Mouse (Mus musculus): ENCODE data around the gene Edem3.
"Not testable (repeated sequence)": the region's sequence is repeated elsewhere in the genome, so short reads cannot be mapped to it uniquely, and the experiment has no call there.

The Edem3 gene

GRCm38 (mm10) chr1:151749894-151750293 is 5.3 kb upstream of the Edem3 start:
- DNase-seq (ENCODE audit: low spot score) = not testable (repeated sequence)

DNA sequence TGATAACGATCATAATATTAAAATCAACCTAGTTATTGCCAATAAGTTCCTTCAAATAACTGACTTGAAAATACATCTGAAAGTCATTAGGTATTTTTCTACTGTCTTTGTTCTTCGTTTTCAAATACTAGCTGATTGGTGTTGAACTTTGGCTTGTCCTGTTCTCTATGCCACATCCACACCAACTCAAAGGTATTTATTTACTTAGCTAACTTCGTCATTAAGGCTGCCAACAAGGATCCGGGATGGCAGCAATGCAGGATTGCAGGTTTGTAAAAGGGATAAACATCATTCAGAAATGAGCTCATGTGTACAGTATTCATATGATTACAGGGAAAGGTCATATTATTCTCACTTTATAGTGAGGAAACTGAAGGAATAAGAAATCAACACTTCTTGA is 2.2 kb upstream of the Edem3 start:
- DNase-seq (ENCODE audit: low spot score) = no peak

DNA sequence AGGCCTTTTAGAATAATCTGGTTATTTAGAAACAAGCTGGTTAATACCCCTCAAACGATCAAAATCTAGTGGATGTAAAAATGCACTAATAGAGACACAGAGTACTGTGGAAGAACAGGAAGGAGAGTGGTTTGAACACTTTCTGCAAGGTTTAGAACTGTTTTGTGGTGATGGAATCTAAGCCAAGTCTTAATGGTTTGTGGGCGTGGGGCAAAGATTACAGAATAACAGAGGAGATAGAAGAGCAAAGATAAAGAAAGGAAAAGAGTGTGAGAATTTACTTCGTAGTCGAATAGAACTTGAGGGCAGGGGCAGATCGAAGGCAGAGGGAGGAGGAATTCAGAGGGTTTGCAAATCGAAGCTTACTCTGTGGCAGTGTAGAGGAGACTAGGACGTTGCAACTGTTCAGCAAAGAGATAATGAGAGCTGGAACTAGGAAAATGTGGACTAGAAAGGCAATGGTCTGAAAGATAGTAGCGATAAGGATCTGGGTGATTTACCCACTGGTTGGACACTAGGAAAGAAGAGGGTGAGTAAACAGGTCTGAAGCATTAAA is 1.7 kb upstream of the Edem3 start:
- no peak for DNase-seq (ENCODE audit: low spot score)

GRCm38 (mm10) chr1:151754028-151754489 is 1.1 kb upstream of the Edem3 start:
- DNase-seq (ENCODE audit: low spot score) = no peak

GRCm38 (mm10) chr1:151755660-151756424 is 671 bp downstream of the Edem3 start:
- peak; percentile 11 for DNase-seq (ENCODE audit: low spot score)

DNA sequence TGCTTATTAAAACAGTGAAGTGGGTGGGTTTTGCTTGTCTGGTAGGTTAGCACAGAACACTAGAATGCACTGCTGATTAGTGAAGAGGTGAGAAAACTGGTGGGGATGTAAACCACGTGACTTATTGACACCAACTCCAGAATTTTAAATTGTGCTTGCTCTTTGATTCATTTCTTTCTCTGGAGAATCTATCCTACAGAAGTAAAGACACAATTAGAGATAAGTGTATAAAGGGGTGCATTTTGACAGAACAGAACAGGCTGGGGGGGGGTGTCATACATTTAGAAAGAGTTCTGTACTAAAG is 1.2 kb downstream of the Edem3 start:
- DNase-seq (ENCODE audit: low spot score) = no peak

- DNase-seq (ENCODE audit: low spot score) = no peak
These were observed 3.1 kb downstream of the Edem3 start for GRCm38 (mm10) chr1:151758301-151758700.

DNA sequence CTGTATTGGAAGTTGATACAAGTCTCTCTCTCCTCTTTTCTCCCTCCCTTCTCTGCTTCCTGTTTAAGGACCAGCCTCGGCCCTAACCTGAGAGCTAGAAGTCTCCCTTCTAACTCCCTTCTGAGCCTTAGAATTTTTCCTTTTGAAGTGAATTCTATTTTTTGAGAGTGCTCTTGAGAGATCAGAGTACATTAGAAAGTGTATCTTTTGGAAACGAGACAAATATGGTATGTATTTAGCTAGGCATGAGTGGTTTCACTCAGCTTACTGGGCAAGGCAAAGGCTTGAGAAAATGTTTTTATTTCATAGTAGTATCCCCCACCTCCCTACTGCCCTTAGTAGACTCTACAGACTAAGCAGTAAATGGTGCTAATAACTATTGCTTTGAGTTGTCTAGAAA is 3.8 kb downstream of the Edem3 start:
- DNase-seq (ENCODE audit: low spot score) = no peak

- no peak for DNase-seq (ENCODE audit: low spot score)
These were observed 9.1 kb downstream of the Edem3 start for GRCm38 (mm10) chr1:151764236-151764635.

GRCm38 (mm10) chr1:151766166-151766565 is 11.0 kb downstream of the Edem3 start:
- DNase-seq (ENCODE audit: low spot score) = no peak

DNA sequence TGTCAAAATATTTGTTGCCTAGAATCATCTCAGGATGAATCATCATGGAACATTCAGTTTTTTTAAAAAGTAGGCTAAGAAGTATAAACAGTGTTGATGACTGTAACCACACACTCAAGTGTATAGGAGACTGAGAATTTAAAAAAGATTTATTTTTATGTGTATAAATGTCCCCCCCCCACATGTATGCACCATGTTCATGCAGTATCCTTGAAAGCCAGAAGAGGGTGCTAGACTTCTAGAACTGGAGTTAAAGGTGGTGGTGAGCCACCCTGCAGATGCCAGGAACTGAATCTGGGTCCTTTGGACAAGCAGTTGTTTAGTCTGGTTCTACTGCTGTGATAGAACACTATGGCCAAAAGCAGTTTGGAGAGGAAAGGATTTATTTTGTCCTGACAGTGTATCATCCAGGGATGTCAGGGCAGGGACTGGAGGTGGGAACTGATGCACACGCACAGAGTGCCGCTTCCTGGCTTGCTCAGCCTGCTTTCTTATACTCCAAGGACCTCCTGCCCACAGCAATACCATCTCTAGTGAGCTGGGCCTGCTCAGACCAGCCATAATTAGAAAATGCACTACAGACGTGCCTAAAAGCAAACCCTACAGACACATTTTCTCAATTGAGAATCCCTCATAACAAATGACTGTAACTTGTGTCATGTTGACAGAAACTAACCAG is 11.9 kb downstream of the Edem3 start:
- DNase-seq (ENCODE audit: low spot score) = no peak

GRCm38 (mm10) chr1:151769200-151769913 is 14.2 kb downstream of the Edem3 start:
- DNase-seq (ENCODE audit: low spot score) = no peak

- no peak for DNase-seq (ENCODE audit: low spot score)
These were observed 22.4 kb downstream of the Edem3 start for GRCm38 (mm10) chr1:151777616-151778015.

DNA sequence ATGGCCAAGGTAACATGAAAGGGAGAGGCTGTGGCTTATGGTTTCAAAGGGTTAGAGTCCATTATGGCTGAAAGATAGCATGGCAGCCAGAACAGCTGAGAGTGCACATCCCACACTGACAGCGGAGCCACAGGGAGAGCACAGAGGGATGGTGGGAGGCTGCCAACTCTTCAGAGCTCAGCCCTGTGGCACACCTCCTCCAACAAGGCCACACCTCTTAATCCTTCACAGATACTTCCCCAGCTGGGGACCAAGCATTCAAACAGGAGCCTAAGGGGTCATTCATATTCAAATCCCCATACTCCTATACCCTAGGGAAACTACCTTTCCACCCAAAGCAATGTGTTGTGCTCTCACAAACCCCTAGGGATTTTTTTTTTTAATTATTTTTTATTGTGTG is 23.4 kb downstream of the Edem3 start:
- no peak for DNase-seq (ENCODE audit: low spot score)

DNA sequence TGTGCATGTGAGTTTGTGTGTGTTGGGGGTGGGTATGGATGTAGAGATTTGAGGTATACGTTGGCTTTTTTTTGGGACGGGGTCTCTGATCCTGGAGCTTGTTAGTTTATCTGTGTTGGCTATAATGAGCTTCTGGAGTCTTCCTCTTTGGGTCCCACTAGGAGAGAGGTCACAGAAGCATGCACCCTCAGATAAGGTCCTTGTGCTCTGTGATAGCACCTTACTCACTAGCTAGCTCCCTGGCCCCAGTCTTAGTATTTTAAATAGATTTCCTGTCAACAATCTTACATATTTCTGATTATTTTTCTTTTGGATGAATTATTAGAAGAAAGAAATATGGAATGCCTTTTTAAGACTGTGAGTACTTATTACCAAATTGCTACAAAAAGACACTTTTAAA is 24.1 kb downstream of the Edem3 start:
- no peak for DNase-seq (ENCODE audit: low spot score)

DNA sequence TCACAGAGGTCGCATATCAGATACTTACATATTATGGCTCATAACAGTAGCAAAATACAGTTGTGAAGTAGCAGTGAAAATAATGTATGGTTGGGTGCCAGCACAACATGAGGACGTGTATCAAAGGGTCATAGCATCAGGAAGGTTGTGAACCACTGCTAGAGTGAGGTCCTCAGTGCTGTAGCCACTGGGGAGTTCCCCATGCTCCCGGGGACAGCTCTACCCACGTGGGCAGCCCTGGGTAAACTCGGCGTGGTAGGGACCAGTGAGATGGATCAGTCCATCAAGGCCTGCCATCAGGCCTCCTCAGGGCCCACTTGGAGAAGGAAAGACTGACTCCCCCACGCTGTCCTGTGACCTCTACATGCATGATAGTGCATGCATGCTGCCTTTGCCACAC is 26.3 kb downstream of the Edem3 start:
- DNase-seq (ENCODE audit: low spot score) = no peak

DNA sequence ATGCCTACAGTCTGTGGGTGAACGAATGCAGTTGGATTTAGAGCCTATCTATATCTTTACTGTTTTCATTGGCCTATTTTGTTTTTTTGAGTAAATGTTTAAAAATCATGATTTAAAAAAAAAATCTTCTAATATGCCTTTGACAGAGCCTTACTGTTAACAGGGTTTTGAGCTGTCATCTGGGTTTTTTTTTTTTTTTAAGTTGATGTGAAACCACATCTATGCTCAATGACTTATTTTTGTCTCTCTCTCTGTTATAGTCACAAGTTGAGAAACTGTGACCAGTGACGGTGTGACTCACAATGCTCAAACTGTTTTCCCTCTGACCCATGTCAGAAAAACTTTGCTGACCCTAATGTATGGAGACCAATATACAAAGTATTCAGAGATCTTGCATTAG is 28.2 kb downstream of the Edem3 start:
- DNase-seq (ENCODE audit: low spot score) = no peak

DNA sequence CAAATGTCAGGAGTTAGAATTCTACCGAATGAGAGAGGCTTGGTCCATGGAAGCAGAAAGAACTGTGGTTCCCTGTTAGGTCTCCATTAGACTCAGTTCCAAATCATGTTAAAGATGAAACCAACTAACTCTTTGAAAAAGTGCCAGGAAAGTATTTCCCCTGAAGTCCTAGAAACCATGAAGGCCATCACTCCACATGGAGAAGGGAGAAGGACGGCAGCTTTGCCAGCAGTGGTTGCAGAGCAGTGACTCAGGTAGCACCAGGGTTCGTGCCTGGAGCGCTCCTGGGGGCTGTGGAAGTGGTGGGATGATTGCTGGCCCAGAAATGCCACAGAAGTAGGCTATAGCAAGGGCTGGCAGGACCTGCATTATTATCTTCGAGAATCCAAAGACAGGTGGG is 31.2 kb downstream of the Edem3 start:
- no peak for DNase-seq (ENCODE audit: low spot score)

DNA sequence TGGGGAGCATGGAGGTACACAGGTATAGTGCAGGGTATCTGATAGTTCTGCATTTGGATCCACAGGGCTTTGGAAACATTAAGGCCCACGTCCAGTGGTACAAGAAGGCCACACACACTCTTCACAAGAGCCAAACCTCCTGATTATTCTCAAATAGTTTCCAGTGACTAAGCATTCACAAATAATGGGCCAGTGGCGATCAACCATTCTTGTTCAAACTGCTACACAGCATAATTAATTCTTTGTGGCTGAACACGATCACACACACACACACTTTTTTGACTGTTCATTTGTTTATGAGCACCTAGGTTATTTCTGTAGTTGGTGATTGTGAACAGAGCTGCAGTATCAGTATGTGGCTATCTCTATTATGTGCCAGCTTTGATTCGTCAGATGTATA is 34.0 kb downstream of the Edem3 start:
- no peak for DNase-seq (ENCODE audit: low spot score)

DNA sequence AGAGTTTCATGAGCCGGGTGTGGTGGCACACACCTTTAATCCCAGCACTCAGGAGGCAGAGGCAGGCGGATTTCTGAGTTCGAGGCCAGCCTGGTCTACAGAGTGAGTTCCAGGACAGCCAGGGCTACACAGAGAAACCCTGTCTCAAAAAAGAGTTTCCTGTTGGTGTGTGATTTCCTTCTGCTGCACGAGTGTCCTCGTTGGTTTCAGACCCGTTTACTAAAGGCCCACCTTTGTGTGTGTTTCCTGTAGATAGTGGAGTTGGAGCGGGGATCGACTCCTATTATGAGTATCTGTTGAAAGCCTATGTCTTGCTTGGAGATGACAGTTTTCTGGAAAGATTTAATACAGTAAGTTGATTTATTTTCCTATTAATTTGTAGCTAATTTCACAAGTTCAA is 36.9 kb downstream of the Edem3 start:
- DNase-seq (ENCODE audit: low spot score) = not testable (repeated sequence)

DNA sequence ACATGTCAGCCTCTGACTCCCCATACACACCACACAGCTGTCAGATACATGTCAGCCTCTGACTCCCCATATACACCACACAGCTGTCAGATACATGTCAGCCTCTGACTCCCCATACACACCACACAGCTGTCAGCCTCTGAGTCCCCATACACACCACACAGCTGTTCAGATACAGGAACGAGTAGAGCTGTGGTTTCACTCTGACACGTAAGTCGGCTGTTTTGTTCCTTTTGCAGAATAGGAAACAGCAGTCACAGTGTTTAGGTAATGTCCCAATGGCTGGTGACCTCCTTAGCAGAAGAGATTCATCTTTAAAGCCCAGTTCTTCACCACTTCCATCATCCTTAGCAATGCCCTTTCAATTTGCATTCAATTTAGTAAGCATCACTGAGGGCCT is 47.6 kb downstream of the Edem3 start:
- DNase-seq (ENCODE audit: low spot score) = not testable (repeated sequence)

DNA sequence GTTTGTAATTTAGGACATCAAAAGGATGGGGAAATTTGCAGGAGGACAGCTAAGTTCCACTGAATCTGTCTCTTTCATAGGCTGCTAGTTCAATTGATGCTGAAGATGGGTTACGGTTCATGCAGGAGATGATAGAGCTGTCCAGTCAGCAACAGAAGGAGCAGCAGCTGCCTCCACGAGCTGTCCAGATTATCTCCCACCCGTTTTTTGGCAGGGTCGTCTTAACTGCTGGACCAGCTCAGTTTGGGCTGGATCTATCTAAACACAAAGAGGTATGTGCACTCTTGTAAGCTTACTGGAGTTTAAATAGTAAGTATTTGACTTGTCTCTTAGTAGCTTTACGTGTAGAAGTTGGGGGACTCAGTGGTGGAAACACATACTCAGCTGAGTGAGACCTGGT is 52.1 kb downstream of the Edem3 start:
- DNase-seq (ENCODE audit: low spot score) = no peak

Data from ovary, adult 18-20 months (tissue).